Mouse (Mus musculus) embryonic fibroblast, embryonic 13.5 days (primary cell): ENCODE data around the gene Sowahd.

ENCODE experiments used
- CTCF ChIP-seq: IDR thresholded peaks from 2 replicates; pipeline ENCODE4 v1.5.1; 2011; ENCODE audit warnings: mild to moderate bottlenecking, control low read depth, low read length, moderate library complexity, borderline replicate concordance; ENCODE audit not compliant: insufficient read depth
- POLR2A ChIP-seq: IDR thresholded peaks from 2 replicates; pipeline ENCODE4 v1.6.1; 2011; ENCODE audit warnings: low read depth, mild to moderate bottlenecking, control low read depth, low read length, moderate library complexity

GRCm38 (mm10) chrX:37019045-37019444 is 29.6 kb upstream of the Sowahd start:
- TF ChIP-seq CTCF (no peak), POLR2A (no peak)
